Mouse (Mus musculus) adrenal gland, postnatal 36 days (tissue): ENCODE results near the gene Gm45233. TPM values are rescaled to one million over a fixed set of nuclear protein-coding genes. Genes with fewer than 3 reads are reported as not detected.

Source experiments
- DNase-seq, 2 experiments: peaks; one replicate each; pipeline ENCODE4 v3.0.0; 2021; ENCODE audit warnings: mixed read lengths in 1 of 2
- microRNA-seq: library from miRNA; unstranded; fragments of <30 nt; microRNA quantifications from one replicate; pipeline ENCODE4 v1.2.0, GENCODE M21; 2021
- total RNA-seq, 2 experiments: library from RNA; stranded (reverse); gene quantifications; 2 replicates each; pipeline ENCODE4 v1.2.3; 2021

Gene Gm45233
- total RNA-seq, 2 experiments from 2014 or later, result 1.2 TPM; not detected in 1

- DNase-seq, result no peak
Observed at GRCm38 (mm10) chr7:43511707-43512478, 68.0 kb downstream of the Gm45233 start.

GRCm38 (mm10) chr7:43512519-43512918, 68.6 kb downstream of the Gm45233 start:
- DNase-seq, result no peak

Small RNA genes within 50 kb of the gene (microRNA-seq; reads per million reads assigned to microRNA genes)
- gene Mir7051, result 2.2 reads per million

Other genes starting within 250 kb of the Gm45233 start
- 10 to 100 TPM; 19.1 to 24.9 TPM for gene Zfp715, start 130.8 kb upstream of the Gm45233 start, total RNA-seq
- gene Siglecf, start 92.8 kb upstream of the Gm45233 start, total RNA-seq, result under 1 TPM in 1 of 2 experiments, not detected in 1; 0.20 TPM
- under 1 TPM in 1 of 2 experiments, not detected in 1; 0.33 TPM for gene Siglecg, start 35.9 kb upstream of the Gm45233 start, total RNA-seq
- not detected for gene Lim2, start 16.5 kb upstream of the Gm45233 start, total RNA-seq
- gene Nkg7, start 7.1 kb upstream of the Gm45233 start, total RNA-seq, result under 1 TPM in 1 of 2 experiments, not detected in 1; 0.50 TPM
- gene Cldnd2, start 3.3 kb upstream of the Gm45233 start, total RNA-seq, result not detected
- 100 to 1,000 TPM; 504 to 548 TPM for gene Etfb, start within 50 bp of the Gm45233 start, total RNA-seq
- 1 to 10 TPM; 1.5 to 1.7 TPM for gene Vsig10l, start 19.0 kb downstream of the Gm45233 start, total RNA-seq
- 1 to 10 TPM; 1.3 to 1.5 TPM for gene Iglon5, start 45.9 kb downstream of the Gm45233 start, total RNA-seq
- not detected for gene 4931406B18Rik, start 61.8 kb downstream of the Gm45233 start, total RNA-seq
- 1 to 10 TPM; 2.2 to 3.7 TPM for gene Cd33, start 100.3 kb downstream of the Gm45233 start, total RNA-seq
- gene Zfp658, start 118.1 kb downstream of the Gm45233 start, total RNA-seq, result 1 to 10 TPM; 2.5 to 2.6 TPM
- 10 to 100 TPM; 16.4 to 19.9 TPM for gene Zfp719, start 135.5 kb downstream of the Gm45233 start, total RNA-seq
- under 1 TPM in 1 of 2 experiments, not detected in 1; 0.26 TPM for gene Zfp819, start 163.0 kb downstream of the Gm45233 start, total RNA-seq
- not detected for gene Ceacam18, start 190.6 kb downstream of the Gm45233 start, total RNA-seq
- gene Siglece, start 216.0 kb downstream of the Gm45233 start, total RNA-seq, result 1 to 10 TPM; 2.4 to 3.6 TPM
- gene Ctu1, start 227.9 kb downstream of the Gm45233 start, total RNA-seq, result 10 to 100 TPM; 11.2 to 14.6 TPM
- gene Klk14, start 246.3 kb downstream of the Gm45233 start, total RNA-seq, result not detected